Mouse (Mus musculus) spleen, adult 12 weeks (tissue): Measurements from ENCODE around the gene Shc4.

ENCODE experiments used
- DNase-seq: peaks from one replicate; pipeline ENCODE4 v3.0.0; 2022; ENCODE audit warnings: low spot score

Shc4 gene

DNA sequence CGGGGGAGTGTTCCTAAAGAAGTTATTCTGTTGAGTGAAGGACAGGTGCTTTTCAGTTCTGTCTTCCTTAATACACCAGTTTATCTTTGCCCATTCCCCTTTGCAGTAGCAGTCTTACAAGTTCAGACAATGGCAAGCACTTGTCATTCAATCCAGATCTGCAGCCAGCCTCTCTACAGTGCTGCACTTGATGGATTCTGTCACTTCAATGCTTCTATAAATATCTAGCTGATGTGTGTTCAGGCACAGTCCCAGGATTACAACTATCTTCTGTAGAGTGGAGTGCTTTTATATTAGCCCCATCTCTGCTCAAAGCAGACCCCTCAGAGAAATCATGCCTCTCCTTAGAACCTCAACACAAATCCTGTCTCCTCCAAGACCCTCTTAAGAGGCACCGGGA lies 93.9 kb downstream of the Shc4 start:
- DNase-seq: no peak

DNA sequence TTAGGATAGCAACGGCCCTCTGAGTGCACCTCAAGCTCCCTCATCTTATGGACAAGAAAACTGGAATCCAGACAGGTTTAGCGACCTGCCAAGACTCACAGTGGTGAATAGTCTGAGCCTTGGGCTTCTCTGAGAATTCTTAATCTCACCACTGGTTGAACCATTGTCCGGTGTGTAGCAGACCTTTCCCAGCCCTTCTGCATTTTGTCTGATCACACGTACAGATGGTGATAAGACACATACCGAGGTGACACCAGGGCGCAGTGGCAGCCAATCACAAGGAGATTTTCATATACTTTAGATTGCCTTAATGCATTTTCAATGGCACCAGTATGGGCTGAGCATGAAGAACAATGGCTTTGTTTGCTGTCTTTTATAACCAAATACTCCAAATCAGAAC lies 95.5 kb downstream of the Shc4 start:
- no peak for DNase-seq

DNA sequence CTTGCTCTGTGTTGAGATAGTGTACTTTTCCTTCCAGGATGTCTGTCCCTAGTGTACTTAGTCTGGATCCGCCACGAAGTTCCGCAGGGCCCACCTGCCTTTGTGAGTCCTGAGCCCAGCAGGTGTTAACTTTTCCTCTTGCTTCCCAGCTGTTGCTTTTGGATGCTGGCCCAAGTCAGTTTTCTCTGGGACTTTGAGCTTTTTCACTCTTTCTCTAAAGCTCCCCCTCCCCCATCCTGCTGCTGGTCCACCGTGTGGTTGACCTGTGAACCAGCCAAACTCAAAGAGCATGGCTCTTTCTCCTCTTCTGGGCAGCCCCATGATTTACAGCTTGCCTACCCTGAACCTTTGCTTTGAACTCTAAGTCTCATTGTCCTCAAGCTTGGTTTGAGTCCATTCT lies 97.4 kb downstream of the Shc4 start:
- no peak for DNase-seq

GRCm38 (mm10) chr2:125624837-125625351 lies 99.1 kb downstream of the Shc4 start, which contains the start of gene Cep152:
TSS of gene Cep152 (minus strand) at chr2:125625113.
- DNase-seq: peak; percentile 94

DNA sequence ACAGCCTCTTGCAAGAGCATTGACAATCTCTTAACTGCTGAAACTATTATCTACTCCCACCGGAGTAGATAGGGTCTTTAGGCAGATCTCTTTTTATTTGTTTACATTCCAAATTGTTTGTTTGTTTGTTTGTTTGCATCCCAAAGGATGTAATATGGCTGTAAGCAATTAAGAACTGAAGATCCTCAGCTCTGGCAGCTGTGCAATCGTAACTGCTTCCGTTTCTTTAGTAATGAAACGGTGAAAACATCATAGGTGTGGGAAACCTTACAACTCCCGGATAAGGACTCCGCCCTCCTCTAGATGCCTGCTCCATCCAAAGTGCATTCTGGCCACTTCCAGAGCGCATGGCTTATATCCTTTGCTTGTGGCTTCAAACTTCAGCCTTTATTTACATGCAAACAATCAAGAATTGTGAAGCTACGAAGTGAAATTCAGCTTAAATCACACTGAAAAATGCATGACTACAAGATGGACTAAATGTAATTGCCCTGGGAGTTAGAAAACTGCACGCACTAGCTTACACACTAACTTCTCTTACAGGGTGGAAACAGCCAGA lies 99.7 kb downstream of the Shc4 start:
- peak; percentile 1 for DNase-seq

GRCm38 (mm10) chr2:125623211-125623610 lies 100.7 kb downstream of the Shc4 start:
- peak; percentile 14 for DNase-seq

DNA sequence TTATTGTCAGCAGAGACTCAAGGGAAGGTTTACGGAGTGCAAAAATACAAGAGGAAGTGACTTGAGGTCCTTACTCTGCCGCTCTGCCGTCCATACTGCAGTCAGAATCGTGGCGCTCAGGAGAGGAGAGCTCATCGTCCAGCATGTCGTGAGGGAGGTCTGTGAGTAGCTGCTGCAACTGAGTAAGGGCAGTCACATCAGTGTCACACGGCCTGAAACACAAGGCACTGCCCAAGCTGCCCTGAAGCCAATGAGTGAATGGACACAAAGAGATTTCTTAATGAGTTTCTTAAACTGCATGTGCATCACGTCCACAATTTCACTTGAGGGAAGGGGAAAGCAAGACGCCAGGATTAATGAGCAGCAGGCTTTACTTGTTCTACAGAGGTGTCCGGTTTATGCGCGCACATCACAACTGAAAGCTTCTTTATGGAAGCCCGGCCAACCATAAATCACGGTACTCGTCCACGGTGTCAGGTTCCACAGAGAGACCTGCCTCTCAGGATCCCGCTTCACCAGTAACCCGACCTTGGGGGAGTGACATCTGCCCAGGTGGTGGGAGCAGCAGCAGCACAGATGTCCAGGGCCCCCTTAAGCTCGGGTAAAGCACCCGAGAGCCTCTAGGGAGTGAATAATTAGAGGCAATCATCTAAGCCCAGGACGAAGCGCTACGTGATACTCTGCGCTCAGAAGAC lies 103.6 kb downstream of the Shc4 start:
- DNase-seq: no peak

- DNase-seq: no peak
Observed at GRCm38 (mm10) chr2:125615858-125616424, 108.0 kb downstream of the Shc4 start.

GRCm38 (mm10) chr2:125615440-125615839 lies 108.5 kb downstream of the Shc4 start:
- no peak for DNase-seq

- no peak for DNase-seq
Observed at GRCm38 (mm10) chr2:125606220-125606845, 117.6 kb downstream of the Shc4 start.

- DNase-seq: no peak
Observed at GRCm38 (mm10) chr2:125604646-125605045, 119.3 kb downstream of the Shc4 start.

- DNase-seq: no peak
Observed at GRCm38 (mm10) chr2:125602970-125603369, 121.0 kb downstream of the Shc4 start.

DNA sequence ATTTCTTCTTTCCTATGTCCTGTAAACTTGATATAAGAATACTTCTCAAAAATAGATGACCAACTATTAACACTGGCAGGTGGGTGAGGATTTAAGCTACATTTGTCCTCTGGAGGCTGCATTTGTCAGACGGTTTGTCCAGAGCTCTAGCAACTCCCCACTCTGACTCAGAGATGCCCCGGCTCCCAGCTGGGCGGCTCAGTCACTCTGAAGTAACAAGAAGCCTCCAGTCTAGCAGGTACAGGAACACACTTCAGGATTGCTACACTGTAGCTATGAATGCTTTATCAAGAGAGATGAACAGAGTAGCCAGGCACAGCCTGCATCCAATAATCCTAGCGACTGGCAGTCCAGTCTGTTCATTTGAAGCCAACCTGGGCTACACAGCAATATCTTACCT lies 125.0 kb downstream of the Shc4 start:
- no peak for DNase-seq

- no peak for DNase-seq
Observed at GRCm38 (mm10) chr2:125598251-125598650, 125.7 kb downstream of the Shc4 start.

- DNase-seq: no peak
Observed at GRCm38 (mm10) chr2:125594786-125595185, 129.2 kb downstream of the Shc4 start.

- DNase-seq: no peak
Observed at GRCm38 (mm10) chr2:125594072-125594471, 129.9 kb downstream of the Shc4 start.

DNA sequence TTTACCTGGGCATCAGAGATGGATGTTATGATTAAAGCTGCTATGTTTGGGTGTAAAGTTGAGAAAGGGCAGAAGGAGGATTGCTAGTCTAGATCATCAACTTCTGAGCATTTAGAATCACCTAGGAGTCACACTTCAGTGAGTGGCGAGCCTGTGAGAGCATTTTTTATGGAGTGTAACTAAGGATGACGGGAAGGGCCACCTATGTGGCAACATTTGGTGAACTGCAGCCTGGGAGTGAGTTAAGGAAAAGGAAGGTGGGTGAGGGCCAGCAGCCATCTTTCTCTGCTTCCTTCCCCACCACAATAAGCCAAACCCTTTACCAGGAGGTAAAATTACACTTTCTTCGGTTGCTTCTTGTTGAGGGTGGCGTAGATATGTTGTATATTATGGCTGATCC lies 132.1 kb downstream of the Shc4 start:
- DNase-seq: no peak

DNA sequence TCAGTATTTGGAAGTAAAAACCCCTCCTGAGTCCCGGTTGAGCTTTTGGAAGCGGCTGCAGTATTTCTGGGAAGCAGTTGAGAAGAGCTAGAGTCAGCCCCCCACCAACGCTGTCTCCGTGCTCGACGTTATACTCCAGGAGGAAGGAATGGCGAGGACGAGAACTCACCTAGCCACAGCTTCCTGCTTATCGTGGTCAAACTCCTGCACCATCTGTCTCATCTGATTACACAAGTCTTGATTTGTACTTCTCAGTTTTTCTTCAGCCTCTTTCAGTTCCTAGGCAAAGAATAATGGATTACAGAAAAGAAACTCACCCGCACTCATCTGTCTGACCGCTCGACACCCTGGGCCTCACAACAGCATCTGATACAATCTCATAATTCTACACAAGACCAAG lies 134.7 kb downstream of the Shc4 start:
- DNase-seq: no peak

- no peak for DNase-seq
Observed at GRCm38 (mm10) chr2:125581081-125581480, 142.9 kb downstream of the Shc4 start.

GRCm38 (mm10) chr2:125577670-125578069 lies 146.3 kb downstream of the Shc4 start:
- DNase-seq: no peak
